Mouse (Mus musculus) forebrain, embryonic 14.5 days (tissue): ENCODE results near the gene Pygm. TPM values are rescaled to one million over a fixed set of nuclear protein-coding genes. Genes with fewer than 3 reads are reported as not detected.

Source experiments
- ATAC-seq: fragments of 200-750 bp; cut with Nextera tagmentation; 2 replicates; pipeline ENCODE4 v1.8.0; 2017; ENCODE audit warnings: mild to moderate bottlenecking, moderate library complexity
- DNase-seq: peaks from one replicate; pipeline ENCODE4 v3.0.0-alpha.2; 2015; ENCODE audit warnings: low spot score
- H3K27ac ChIP-seq: fragments of 300-500 bp; sonication (generic); 2 replicates; pipeline ENCODE4 v1.5.1; 2014; ENCODE audit warnings: low read depth, mild to moderate bottlenecking, control low read depth, low read length, moderate library complexity
- H3K27me3 ChIP-seq: fragments of 300-500 bp; sonication (generic); replicated peaks from 2 replicates; pipeline ENCODE4 v1.6.1; 2014; ENCODE audit warnings: low read length, control low read depth, mixed read lengths; ENCODE audit not compliant: control insufficient read depth, insufficient read depth
- H3K36me3 ChIP-seq: fragments of 300-500 bp; sonication (generic); 2 replicates; pipeline ENCODE4 v1.6.1; 2014; ENCODE audit warnings: low read length, control low read depth; ENCODE audit not compliant: control insufficient read depth, insufficient read depth
- H3K4me1 ChIP-seq: fragments of 300-500 bp; sonication (generic); 2 replicates; pipeline ENCODE4 v1.6.1; 2014; ENCODE audit warnings: antibody characterized with exemption, low read length, control low read depth; ENCODE audit not compliant: control insufficient read depth, insufficient read depth
- H3K4me2 ChIP-seq: fragments of 300-500 bp; sonication (generic); 2 replicates; pipeline ENCODE4 v1.6.1; 2014; ENCODE audit warnings: mild to moderate bottlenecking, control low read depth, low read length
- H3K4me3 ChIP-seq: fragments of 300-500 bp; sonication (generic); 2 replicates; pipeline ENCODE4 v1.5.1; 2014; ENCODE audit warnings: low read depth, low read length, control low read depth
- H3K9ac ChIP-seq: fragments of 300-500 bp; sonication (generic); 2 replicates; pipeline ENCODE4 v1.6.1; 2014; ENCODE audit warnings: mild to moderate bottlenecking, low read length, control low read depth, moderate library complexity
- H3K9me3 ChIP-seq: fragments of 300-500 bp; sonication (generic); replicated peaks from 2 replicates; pipeline ENCODE4 v1.6.1; 2016; ENCODE audit warnings: low read length, control low read depth, mixed read lengths; ENCODE audit not compliant: control insufficient read depth
- WGBS: fragments of 180-500 bp; shearing (Covaris S2); extraction: QIAGEN DNeasy Blood & Tissue Kit; methylation state at CpG from one replicate; pipeline ENCODE4 v1.1.7; 2014; 5-methylcytosine and 5-hydroxymethylcytosine counted together
- polyA plus RNA-seq: library from polyadenylated mRNA; unstranded; fragments of >200 nt; fragmentation: Nextera tagmentation; extraction: Ambion mirVana; gene quantifications from 2 replicates; pipeline ENCODE4 v1.2.1, GENCODE M21; 2014

Pygm gene
- polyA plus RNA-seq, 1 experiment from 2014 or later = 1.3 TPM

DNA sequence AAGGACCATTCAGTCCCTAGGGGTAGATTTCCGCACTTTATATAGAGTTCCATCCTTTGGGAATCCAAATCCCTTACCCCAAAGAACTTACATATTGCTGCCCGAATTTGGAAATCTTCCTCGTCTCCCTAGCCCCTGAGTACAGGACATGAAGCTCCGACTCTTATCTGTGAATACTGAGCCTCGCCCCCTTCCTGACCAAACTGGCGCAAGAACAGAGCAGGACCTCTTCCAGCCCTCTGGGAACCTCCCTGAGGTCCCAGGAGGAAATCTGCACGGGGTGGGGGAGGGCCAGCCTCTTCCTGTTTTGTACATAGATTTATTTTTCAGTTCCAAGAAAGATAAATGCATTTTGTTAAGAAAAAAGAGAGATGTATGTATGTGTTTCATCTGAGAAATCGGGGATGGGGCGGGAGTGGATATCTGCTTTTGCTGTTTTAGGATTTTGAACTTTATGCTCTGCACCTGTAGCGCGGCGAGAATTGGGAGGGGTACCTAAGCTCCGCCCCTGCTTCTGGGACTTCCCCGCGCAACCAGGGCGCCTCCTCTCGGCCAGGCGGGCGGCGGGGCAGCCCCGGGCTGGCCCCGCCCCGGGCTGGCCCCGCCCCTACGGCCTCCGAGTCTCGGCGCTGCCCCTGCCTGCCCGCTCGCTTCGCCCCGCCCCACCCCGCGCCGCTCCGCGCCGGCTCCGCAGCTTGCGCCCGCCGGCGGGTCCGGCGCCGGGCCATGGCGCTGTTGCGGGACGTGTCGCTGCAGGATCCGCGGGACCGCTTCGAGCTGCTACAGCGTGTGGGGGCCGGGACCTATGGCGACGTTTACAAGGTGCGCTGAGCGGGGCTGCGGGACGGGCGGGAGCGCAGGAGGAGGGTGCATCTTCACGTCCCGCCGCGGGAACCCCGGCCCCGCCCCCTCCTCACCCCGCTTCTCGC, 43.4 kb upstream of the Pygm start, which contains the start of gene Map4k2:
Gene Map4k2 (plus strand): TSS at position 612 of the 929 bp plus-strand sequence.
- DNase-seq (peak; percentile 68), ATAC-seq (peak; percentile 76)
- Histone ChIP-seq H3K4me2 (peak within 1 kb of the TSS; percentile 85), H3K36me3 (peaks cover 66% of the 10 kb centered on the region), H3K4me3 (peak within 1 kb of the TSS; percentile 51), H3K27ac (0 out of 2 replicates have a peak within 1 kb of the TSS, but pooled peaks have one; percentile 14), H3K9ac (peak within 1 kb of the TSS; percentile 67), H3K4me1 (peaks cover 17% of the 10 kb centered on the region), H3K9me3 (no peaks in the 10 kb centered on the region), H3K27me3 (no peaks in the 10 kb centered on the region)
- 7% methylated on average over 60 of the region's 72 CpGs for WGBS

DNA sequence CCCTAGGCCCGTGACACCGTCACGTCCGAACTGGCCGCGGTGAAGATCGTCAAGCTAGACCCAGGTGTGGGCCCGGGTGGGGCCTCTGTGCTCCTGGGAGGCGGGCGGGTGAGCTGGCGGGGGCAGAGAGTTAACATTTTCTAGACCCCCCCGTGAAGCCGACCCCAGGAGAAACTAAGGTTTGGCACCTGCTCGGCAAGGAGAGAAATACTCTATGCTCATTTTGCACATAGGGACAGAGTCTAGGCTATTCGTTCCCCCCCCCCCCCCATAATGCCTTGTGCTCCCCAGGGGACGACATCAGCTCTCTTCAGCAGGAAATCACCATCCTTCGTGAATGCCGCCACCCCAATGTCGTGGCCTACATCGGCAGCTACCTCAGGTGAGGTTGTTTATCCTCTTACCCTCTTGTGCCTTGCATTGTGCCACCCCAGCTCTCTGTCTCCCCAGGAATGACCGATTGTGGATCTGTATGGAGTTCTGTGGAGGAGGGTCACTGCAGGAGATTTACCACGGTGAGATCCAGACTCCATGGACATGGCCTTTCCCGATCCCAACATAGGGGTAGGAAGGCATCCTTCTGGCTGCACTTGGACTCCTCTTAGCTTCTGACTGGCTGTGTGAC, 42.6 kb upstream of the Pygm start:
- peak overlapping the region; percentile 51 for H3K4me3 ChIP-seq
- peaks cover 9% of the 10 kb centered on the region for H3K4me1 ChIP-seq
- H3K36me3 ChIP-seq = peaks cover 73% of the 10 kb centered on the region
- peak overlapping the region; percentile 85 for H3K4me2 ChIP-seq
- H3K27ac ChIP-seq = 0 out of 2 replicates have a peak overlapping the region, but pooled peaks have one; percentile 14
- no peaks in the 10 kb centered on the region for H3K9me3 ChIP-seq
- H3K27me3 ChIP-seq = no peaks in the 10 kb centered on the region
- peak overlapping the region; percentile 67 for H3K9ac ChIP-seq
- no peak for DNase-seq
- ATAC-seq = no peak
- WGBS = 18% methylated on average over 16 of the region's 23 CpGs

DNA sequence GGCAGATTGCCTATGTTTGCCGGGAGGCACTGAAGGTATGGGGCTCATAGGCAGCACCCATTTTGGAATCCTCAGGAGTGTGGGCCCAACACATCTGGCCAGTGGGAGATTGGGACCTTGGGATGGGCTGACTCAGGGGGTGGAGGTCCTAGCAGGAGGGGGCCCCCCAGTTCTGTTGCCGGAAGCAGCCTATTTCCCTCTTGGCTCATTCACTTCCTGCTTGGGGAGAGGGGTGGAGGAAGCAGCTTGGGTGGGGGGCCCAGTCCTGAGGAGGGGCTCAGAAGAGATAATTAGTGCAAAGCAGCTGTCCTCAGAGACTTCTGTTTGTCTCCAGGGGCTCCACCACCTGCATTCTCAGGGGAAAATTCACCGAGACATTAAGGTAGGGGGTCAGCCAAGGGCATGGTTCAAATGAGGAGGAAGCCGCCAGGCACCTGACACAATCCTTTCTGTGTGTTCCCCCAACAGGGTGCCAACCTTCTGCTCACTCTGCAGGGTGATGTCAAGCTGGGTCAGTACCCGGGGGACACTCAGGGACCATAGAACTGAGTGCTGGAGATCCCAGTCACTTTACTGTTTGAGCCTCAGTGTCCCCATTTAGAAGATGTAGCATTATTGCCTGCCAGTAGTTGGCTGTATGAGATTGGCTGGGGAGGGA, 41.8 kb upstream of the Pygm start:
- DNase-seq (no peak), ATAC-seq (no peak)
- Histone ChIP-seq H3K27ac (no peak overlapping the region), H3K4me2 (no peak overlapping the region), H3K36me3 (peaks cover 76% of the 10 kb centered on the region), H3K4me3 (no peak overlapping the region), H3K27me3 (no peaks in the 10 kb centered on the region), H3K9ac (no peak overlapping the region), H3K9me3 (no peaks in the 10 kb centered on the region), H3K4me1 (peaks cover 4% of the 10 kb centered on the region; the same call in 1 of the 2 replicates)
- 83% methylated on average over 5 of the region's 5 CpGs for WGBS

DNA sequence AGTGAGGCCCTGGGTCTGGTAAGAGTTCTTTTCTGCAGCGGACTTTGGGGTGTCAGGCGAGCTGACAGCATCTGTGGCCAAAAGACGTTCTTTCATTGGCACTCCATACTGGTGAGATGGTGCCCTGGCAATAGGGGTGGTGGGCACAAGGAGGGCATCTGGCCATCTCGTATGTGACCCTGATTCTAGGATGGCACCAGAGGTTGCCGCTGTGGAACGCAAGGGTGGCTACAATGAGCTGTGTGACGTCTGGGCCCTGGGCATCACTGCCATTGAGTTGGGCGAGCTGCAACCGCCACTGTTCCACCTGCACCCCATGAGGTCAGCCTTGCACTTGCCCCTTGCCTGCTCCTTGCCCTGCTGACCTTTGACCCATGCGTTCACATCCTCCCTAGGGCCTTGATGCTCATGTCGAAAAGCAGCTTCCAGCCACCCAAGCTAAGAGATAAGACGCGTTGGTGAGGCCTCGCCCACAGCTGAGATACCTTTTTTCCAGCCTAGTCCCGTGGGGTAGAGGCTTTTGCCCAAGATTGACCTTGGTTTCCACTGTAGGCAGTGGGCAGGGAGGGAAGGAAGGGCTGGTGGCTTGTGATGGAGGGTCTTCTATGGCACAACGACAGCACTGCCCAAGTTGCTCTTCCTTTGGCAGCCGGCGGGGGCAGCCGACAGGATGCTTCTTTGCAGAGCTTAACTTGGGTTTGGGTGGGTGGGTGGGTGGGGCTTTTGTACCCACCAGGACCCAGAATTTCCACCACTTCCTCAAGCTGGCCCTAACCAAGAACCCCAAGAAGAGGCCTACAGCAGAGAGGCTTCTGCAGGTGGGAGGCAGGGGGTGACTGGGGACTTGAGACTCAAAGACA, 40.9 kb upstream of the Pygm start:
- Histone ChIP-seq H3K27me3 (no peaks in the 10 kb centered on the region), H3K4me3 (no peak overlapping the region), H3K9ac (no peak overlapping the region), H3K9me3 (no peaks in the 10 kb centered on the region), H3K4me2 (no peak overlapping the region), H3K27ac (no peak overlapping the region), H3K4me1 (peaks cover 4% of the 10 kb centered on the region; the same call in 1 of the 2 replicates), H3K36me3 (peaks cover 72% of the 10 kb centered on the region)
- no peak for DNase-seq
- 88% methylated on average over 19 of the region's 19 CpGs for WGBS
- no peak for ATAC-seq

GRCm38 (mm10) chr19:6343996-6344395, 40.2 kb upstream of the Pygm start:
- DNase-seq (no peak), ATAC-seq (no peak)
- H3K27me3 ChIP-seq = no peaks in the 10 kb centered on the region
- peaks cover 71% of the 10 kb centered on the region for H3K36me3 ChIP-seq
- no peak overlapping the region for H3K9ac ChIP-seq
- no peaks in the 10 kb centered on the region for H3K9me3 ChIP-seq
- H3K4me3 ChIP-seq = no peak overlapping the region
- H3K27ac ChIP-seq = no peak overlapping the region
- H3K4me2 ChIP-seq = no peak overlapping the region
- peaks cover 4% of the 10 kb centered on the region; the same call in 1 of the 2 replicates for H3K4me1 ChIP-seq
- 91% methylated on average over 5 of the region's 5 CpGs for WGBS

DNA sequence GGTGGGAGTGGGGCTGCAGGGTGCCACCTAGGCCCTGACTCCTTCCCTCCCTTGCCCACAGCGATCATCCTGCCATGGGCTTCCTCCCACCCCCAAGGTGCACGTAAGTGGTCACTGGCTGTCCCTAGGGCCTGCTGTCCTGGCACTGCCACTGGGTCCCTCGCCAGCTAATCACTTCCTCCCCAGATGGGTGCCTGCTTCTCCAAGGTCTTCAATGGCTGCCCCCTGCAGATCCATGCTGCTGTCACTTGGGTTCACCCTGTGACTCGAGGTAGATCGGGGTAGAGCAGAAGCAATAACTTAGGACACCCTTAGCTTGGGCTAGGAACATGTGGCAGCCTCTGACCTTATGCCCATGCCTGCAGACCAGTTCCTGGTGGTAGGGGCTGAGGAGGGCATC, 38.2 kb upstream of the Pygm start:
- H3K4me3 ChIP-seq = no peak overlapping the region
- no peak for ATAC-seq
- H3K9me3 ChIP-seq = no peaks in the 10 kb centered on the region
- peaks cover 70% of the 10 kb centered on the region for H3K36me3 ChIP-seq
- no peak overlapping the region for H3K9ac ChIP-seq
- no peaks in the 10 kb centered on the region for H3K27me3 ChIP-seq
- no peak overlapping the region for H3K4me2 ChIP-seq
- no peak for DNase-seq
- H3K27ac ChIP-seq = no peak overlapping the region
- WGBS = 93% methylated on average over 5 of the region's 5 CpGs
- H3K4me1 ChIP-seq = no peaks in the 10 kb centered on the region

GRCm38 (mm10) chr19:6346661-6347060, 37.5 kb upstream of the Pygm start:
- no peak overlapping the region for H3K9ac ChIP-seq
- no peaks in the 10 kb centered on the region for H3K9me3 ChIP-seq
- DNase-seq (no peak), ATAC-seq (no peak)
- no peak overlapping the region; the same call in 1 of the 2 replicates for H3K27ac ChIP-seq
- no peak overlapping the region for H3K4me3 ChIP-seq
- no peaks in the 10 kb centered on the region for H3K27me3 ChIP-seq
- H3K36me3 ChIP-seq = peaks cover 75% of the 10 kb centered on the region
- whole genome bisulfite sequencing = 85% methylated on average over 10 of the region's 10 CpGs
- H3K4me2 ChIP-seq = no peak overlapping the region
- H3K4me1 ChIP-seq = no peaks in the 10 kb centered on the region

GRCm38 (mm10) chr19:6347615-6348014, 36.6 kb upstream of the Pygm start:
- no peaks in the 10 kb centered on the region for H3K9me3 ChIP-seq
- no peak overlapping the region for H3K27ac ChIP-seq
- WGBS = 88% methylated on average over 4 of the region's 4 CpGs
- H3K36me3 ChIP-seq = peaks cover 76% of the 10 kb centered on the region
- H3K4me2 ChIP-seq = no peak overlapping the region
- H3K4me1 ChIP-seq = no peaks in the 10 kb centered on the region
- no peaks in the 10 kb centered on the region for H3K27me3 ChIP-seq
- no peak overlapping the region for H3K9ac ChIP-seq
- ATAC-seq (no peak), DNase-seq (no peak)
- H3K4me3 ChIP-seq = no peak overlapping the region
